Mouse (Mus musculus): ENCODE measurements around the gene Ppfia3. TPM values are rescaled to one million over a fixed set of nuclear protein-coding genes. Genes with fewer than 3 reads are reported as not detected.

Ppfia3 gene
- total RNA-seq, 4 experiments from 2014 or later: 0.07 to 0.24 (median 0.09) TPM; not detected in 1

DNA sequence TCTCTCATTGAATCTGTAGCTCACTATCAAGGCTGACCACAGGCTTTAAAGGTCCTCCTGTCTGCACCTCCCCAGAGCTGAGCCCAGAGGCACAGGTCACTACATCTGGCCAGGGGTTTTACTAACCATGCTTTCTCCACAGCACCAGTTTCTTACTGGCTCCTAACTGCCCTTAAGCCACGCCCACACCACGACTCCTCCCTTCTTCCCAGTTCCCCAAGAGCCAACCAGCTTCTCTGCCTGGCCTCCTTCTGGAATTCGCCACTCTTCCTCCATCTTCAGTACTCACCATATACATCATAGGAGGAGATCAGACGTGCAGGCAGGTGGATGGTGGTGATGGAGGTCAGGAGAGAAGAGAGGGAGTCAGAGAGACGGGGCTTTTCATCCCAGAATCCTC lies 13.8 kb downstream of the Ppfia3 start:
- no peak for DNase-seq (ENCODE audit: low spot score in 2 of 2)

DNA sequence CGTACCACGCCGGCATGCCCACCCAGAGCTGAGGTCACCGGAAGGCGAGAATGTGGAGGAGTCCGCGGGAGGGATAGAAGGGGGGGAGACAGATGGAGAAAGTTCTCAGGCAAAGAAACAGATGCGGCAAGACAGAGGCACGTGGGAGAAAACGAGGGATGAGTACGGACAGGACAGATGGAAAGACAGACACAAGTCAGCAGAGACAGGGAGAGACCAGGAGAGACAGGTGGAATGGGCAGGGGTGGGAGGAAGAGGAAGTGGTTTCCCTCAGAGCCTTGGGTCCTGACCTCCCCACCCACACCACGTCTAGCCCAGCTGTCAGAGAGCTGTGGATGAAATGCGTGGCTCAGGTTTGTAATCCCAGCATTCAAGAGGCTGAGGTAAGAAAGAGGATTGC lies 19.9 kb downstream of the Ppfia3 start:
- no peak for DNase-seq (ENCODE audit: low spot score in 2 of 2)

DNA sequence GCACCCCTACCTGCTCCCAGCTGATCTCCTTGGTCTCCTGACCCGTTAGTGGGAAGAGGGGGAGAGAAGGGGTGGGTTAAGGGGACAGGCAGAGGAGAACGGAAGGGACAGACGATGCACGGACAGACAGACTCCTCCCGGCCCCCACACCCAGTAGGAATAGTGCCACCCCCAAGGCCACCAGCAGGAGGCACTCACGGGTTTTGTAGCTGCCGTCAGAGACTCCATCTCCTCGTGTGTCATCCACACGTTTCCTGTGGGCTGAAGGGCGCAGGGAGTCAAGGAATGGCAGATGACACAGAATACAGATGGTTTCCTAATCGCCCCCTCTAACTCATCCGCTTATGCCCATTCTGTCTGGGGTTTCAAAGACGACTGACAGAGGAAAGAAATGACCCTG lies 23.3 kb downstream of the Ppfia3 start:
- DNase-seq (ENCODE audit: low spot score in 2 of 2): no peak

DNA sequence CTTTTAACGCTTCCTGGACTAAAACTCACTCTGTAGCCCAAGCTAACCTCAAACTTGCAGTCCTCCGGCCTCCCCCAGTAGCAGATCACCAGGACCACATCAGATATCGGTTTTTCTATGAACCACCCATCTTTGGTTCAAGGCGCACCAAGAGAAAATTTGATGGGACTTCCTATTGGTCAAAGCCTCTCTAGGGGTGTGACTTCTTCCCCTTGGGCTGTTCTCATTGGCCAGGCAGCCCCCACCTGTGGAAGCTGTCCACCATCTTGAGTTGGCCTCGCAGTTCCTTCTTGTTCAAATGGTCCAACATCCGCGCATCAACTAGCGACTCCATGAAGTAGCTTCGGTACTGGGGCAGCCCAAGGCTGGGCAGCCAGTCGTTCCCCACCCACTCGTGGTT lies 24.7 kb downstream of the Ppfia3 start:
- no peak for DNase-seq (ENCODE audit: low spot score in 2 of 2)

DNA sequence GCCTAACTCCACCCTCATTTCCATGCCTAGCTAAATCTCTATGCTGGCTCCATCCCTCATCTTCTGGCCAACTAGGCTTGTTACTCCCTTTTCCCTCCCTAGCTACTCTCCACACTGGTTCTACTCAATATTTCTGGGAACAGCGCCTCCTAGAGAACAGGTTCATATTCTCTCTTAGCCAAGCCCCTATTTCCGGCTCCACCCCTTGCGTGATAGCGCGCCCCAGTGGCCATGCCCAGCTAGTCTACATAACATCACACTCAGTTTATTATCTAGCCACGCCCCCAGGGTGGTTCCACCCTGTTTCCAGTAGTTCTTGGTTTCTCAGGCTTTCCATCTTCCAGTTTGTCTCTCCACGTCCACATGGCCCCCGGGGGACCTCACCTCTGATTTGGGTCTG lies 25.5 kb downstream of the Ppfia3 start:
- DNase-seq (ENCODE audit: low spot score in 2 of 2): peak; percentile 73 to 78

DNA sequence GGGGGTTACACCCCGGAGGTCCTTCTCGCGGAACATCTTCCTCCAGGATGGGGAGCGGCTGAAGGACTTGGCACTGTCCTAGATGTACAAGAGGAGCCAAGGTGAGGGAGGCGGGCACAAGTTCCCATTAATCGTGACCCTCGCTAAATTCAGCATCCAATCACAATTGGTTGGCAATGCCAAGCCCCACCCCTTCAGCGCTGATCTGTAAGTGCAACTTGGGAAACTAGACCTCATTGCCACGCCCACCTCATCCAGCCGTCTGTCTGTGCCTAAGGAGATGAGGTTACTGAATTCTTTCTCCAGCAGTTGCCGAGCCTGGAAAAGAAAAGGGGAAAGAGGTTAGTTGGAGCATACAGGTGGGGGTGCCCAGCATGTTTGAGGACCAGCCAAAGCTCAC lies 26.1 kb downstream of the Ppfia3 start:
- DNase-seq (ENCODE audit: low spot score in 2 of 2): peak in 1 of 2 experiments; percentile 34

DNA sequence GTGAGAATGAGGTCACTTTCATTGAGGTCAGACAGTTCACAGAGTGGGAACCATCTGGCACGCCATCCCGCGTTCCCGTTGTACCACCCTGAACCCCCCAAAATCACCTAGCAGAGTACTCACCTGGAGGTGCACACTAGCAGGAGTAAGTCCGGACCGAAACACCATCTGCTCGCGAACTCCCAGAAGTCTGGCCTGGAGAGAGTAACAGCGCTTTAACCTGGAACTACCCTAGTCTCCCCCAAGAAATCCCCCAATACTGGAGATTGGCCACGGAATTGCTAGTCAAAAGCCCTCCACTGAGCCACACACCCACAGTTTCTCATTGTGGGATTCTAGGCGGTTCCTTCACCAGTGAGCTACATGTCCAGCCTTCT lies 26.8 kb downstream of the Ppfia3 start:
- no peak for DNase-seq (ENCODE audit: low spot score in 2 of 2)

DNA sequence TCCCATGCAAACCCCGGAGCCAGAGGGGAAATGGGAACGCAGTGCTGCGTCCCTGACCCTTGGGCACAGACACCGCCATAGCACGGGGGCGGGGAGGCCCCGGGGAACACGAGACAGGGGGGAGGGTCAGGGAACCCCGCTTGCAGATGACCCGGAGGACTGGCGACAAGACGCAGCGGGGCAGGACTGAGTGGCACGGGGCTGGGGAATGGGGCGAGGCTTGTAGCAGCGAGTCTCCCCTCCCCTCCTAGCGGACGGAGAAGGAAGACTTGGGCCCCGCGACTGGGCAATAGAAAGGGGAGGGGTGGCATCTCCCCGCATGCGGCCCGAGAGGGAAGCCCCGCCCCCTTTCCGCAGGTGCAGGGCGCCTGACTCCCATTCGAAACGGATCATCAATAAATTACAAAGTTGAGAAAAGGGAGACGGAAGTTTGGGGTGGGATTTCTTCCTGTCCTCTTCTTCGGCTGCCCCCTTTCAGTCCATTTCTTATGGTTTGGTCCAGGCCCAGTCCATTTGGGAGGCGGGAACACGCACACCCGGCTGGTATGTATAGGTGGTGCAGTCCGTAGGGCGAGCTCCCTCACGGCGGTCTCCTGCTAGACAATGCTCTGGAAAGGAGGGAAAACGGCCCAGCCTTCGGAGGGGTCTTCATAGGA lies 27.3 kb downstream of the Ppfia3 start:
- DNase-seq (ENCODE audit: low spot score in 2 of 2): peak; percentile 23 to 28

DNA sequence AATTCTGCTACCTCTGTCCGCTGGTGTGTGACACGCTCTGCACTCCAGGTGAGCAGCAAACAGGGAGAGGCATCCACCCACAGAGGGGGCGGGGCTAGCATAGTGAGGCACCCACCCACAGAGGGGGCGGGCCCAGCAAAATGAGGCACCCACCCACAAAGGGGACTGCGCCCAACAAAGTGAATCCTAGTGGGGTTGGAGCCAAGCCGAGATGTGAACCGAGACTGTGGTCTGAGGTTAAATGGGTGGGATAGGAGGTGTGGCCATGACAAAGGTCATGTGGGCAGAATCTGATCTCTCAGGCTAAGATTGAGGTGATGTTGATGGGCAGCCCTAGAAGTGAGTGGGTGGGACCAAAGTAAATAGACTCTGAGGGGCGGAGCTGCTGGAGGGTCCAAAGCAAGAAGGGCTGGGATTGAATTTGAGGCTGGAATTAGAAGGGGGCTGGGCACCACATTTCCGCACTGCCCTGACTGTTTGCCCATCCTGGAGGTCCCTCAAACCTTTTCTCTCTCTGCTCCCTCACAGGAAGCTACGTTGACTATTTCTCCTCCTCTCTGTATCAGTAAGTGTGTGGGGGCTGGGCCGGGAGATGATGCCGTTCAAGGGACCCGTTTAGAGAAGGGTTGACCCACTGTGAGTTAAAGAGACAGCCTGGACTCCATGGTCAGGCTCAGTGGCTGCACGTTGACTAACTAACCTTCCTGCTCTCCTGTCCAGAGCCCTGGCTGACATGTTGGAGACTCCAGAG lies 28.5 kb downstream of the Ppfia3 start:
- DNase-seq (ENCODE audit: low spot score in 2 of 2): peak in 1 of 2 experiments; percentile 48

DNA sequence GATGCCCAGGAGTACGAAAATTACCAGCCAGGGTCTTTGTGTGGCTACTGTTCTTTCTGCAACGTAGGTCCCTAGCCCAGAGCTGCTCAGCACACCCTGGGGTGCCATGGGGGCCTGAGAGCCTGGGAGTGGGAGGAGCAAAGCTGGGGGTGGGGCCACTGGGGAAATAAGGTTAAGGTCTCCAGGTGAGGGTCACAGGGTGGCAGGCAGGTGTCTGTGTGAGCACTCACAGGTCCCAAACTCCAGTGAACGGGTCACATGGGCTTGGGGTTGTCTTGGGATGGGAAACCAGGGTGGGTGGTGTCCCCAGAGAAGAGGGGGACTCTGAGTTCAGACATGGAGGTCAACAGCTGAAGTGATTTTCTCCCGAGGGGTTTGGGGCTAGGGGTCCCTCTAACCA lies 29.4 kb downstream of the Ppfia3 start:
- DNase-seq (ENCODE audit: low spot score in 2 of 2): no peak

DNA sequence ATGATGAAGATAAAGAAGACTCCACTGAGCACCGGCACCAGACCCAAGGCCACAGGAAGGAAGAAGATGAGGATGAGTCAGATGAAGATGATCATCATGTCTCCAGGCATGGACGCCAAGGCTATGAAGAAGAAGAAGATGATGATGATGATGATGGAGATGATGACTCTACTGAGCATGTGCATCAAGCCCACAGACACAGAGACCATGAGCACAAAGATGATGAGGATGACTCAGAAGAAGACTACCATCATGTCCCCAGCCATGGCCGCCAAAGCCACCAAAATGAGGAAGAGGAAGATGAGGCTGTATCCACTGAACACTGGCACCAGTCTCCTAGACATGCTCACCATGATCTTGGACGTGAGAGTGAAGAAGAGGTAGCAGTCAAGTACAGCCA lies 30.5 kb downstream of the Ppfia3 start:
- DNase-seq (ENCODE audit: low spot score in 2 of 2): no peak

DNA sequence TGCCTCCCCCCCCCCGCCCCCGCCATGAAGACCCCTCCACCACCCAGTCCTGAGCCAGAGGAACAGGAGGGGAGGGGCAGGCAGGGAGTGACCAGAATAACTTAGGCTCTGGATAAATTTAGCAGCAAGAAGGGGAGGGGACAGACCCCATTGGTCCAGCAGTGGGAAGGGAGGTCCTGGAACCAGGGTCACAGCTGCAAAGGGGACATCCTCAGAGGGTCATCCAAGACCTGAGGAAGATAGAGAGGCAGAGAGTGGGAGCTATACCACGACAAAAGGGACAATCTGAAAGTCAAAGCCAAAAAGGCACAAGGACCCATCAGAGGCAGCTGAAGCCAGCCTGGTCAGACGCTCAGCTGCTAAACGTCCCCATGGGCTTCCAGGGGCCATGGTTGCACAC lies 31.8 kb downstream of the Ppfia3 start, which contains the start of gene Hrc:
Gene Hrc (plus strand): TSS at position 235 of the 400 bp plus-strand sequence.
- DNase-seq (ENCODE audit: low spot score in 2 of 2): peak; percentile 47 to 64

DNA sequence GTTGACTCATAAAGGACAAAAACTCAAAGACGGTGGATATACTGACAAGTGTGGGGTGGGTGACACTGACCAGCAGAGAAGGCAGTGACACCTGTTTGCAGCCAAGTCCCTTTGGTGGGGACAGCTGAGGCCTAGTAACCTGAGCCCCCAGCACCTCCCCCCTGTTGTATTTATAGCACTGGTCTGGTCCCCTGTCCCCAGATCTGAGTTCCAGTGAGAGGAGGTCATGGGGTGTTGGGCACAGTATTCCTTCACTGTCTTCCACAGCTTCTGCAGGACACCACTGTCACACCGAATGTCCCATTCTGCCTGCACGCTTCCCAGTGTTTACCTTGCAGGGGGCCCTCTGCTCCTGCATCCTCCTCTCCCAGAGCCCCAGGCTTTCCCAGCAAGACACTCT lies 32.2 kb downstream of the Ppfia3 start:
- DNase-seq (ENCODE audit: low spot score in 2 of 2): peak; percentile 69 to 77

DNA sequence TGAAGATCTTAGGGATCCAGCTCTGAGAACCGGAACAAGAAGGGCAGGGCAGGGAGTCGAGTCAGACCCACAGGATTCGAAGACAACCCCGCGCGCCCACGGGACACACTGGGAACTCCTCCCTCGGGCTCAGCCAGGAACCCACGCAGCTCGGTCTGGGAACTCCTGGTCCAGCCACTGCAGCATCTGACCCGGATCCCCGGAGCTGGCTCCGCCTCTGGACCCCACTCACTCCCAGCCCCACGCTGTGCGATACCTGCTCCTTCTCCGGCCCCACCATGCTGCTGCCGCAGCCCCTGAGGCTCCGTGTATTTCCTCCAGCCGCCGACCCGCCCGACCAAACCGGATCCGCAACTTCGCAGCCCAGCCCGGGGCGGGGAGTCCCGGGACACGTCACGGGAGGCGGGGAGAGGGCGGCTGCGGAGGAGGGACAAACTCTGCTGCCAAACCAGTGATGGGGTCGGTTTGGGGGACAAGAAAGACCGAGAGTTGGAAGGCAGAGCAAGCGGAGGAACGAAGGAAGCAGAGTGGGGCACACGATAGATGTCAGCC lies 33.3 kb downstream of the Ppfia3 start, which contains the start of gene Trpm4:
Gene Trpm4 (minus strand): TSS at position 350 of the 552 bp plus-strand sequence.
- peak; percentile 77 to 83 for DNase-seq (ENCODE audit: low spot score in 2 of 2)

DNA sequence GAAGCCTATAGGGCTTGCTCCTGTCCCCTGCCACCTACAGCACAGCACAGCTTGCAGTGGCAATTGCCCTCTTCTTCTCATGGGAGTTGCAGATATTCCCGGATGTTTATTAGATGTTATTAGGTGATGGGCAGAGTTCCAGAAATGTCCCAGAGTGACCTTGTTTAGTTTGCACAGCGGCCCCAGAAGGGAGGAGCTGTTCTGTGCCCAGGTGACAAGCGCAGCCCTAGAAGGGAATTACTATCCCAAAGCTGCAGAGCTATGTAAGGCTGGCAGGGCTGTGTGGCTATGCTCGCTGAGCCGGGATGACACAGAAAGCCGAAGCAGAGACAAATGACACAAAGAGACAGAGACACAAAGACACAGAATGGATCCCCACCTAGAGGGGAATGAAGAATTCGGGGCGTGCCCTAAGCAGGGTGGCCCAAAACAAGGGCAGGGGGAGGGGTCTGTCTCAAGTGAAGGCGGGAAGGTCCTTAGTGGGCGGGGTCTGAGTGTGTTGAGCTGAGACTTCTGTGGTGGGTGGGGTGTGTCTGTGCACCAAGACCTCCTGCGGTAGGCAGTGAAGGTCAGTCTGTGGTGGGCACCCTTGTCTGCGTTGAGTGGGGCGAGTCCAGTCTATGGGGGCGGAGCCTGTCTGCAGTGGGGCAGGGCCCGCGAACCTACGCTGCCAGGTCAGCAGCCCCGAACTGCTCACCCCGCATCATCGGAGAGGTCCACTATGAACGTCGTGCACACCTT lies 34.0 kb downstream of the Ppfia3 start:
- peak; percentile 22 to 46 for DNase-seq (ENCODE audit: low spot score in 2 of 2)

DNA sequence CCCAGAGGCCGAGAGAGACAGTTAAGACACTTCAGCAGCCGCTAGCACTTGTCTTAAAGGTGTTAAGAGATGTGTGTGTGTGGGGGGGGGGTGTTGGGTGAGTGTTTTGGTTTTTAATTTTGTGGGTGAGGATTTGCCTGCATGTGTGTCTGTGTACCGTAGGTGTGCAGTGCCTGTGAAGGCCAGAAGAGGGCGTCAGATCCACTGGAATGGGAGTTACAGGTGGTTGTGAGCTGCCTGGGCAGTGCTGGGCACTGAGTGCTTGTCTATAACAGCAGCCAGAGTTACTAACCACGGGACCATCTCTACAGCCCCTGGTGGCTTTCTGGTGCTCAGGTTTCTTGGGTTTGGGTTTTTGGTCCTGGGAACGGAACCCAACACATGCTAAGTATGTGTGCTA lies 35.3 kb downstream of the Ppfia3 start:
- DNase-seq (ENCODE audit: low spot score in 2 of 2): no peak

DNA sequence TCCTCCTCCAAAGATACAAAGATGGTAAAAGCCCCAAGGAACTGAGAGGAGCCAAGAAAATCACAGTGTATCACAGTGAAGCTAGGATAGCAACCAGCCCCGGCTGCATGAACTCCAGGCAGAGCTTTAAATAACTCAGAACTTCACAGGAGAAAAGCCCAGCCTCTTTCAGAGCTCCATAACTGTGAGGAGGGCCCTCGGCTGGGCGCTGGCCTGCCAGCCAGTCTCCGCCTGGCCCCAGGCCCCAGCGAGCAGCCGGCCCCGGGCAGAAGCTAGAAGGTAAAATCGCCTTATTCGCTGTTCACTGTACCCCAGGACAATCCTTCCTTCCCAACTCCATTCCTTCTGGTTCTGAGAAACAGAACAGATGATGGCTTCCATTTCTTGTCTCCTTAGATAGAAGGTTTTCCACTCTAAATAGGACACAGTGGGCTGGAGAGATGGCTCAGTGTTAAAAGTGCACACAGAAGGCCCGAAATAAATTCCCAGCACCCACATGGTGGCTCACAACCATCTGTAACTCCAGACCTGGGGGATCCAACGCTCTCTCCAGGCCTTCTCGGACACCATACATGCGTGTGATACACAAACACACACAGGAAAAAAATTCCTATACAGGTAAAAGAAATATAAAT lies 37.9 kb downstream of the Ppfia3 start:
- peak; percentile 27 to 39 for DNase-seq (ENCODE audit: low spot score in 2 of 2)

DNA sequence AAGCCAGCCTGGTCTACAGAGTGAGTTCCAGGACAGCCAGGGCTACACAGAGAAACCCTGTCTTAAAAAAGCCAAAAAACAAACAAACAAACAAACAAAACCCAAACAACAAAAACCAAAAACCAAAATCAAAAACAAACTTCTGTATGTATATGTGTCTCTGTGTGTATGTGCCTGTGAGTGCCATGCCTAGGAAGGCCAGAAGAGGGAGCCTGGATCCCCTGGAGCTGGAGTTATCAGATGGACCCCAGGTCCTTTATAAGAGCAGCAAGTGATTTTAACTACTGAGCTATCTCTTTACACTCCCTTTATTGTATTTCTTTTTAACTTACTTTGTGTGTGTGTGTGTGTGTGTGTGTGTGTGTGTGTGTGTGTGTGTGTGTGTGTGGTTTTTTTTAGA lies 41.0 kb downstream of the Ppfia3 start:
- no peak for DNase-seq (ENCODE audit: low spot score in 2 of 2)

DNA sequence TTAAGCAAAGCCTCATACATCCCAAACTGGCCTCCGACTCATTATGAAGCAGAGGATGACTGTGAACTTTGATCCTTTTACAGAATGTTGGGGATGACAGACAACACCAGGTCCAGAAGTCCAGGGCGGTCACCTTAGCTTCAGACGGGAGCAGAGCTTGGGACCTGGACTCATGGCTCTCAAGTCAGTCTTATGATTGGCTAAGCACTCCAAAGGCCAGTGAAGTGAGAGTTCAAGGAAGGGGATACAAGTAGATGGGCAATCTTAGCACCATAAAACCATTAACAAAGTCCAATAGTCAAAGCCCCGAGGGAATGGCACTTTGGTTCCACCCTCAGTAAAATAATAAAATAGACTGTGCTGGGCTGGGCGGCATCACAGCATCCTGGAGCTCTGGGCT lies 43.8 kb downstream of the Ppfia3 start:
- DNase-seq (ENCODE audit: low spot score in 2 of 2): no peak

DNA sequence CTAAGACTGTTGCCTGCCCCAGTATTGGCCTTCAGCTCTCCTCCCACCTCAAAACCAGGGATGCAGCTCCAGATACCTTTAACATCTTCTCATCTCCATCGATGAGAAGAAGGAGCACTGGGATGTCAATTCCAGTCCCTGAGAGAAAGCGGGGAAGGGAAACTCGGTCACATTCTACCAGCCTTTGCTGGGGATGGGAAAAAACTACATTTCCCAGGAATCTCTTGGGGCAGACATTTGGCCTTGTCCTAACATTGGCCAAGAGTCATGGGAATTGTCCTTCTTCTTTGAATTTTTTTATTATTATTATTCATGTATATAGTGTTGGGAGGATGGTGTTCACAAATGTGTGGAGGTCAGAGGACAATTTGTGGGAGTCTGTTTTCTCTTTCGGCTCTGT lies 44.6 kb downstream of the Ppfia3 start:
- no peak for DNase-seq (ENCODE audit: low spot score in 2 of 2)

DNA sequence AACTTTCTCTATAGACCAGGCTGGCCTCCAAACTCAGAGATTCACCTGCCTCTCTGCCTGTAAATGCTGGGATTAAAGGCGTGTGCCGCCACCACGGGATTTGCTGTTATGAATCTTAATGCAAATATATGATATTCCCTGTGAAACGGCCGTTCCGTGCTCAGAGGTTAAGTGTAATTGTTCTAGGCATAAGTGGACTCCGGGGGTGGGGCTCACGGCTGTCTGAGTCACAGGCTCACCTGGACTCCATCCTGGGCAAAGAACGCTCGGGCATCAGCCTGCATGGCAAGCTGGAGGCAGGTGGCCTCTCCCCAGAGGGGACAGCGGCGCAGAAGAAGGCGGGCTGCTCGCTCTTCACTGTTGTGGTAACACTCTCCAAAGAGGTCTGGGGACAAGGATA lies 50.3 kb downstream of the Ppfia3 start:
- no peak for DNase-seq (ENCODE audit: low spot score in 2 of 2)
